Mouse (Mus musculus): ENCODE measurements around the gene Rln3.

Gene Rln3

DNA sequence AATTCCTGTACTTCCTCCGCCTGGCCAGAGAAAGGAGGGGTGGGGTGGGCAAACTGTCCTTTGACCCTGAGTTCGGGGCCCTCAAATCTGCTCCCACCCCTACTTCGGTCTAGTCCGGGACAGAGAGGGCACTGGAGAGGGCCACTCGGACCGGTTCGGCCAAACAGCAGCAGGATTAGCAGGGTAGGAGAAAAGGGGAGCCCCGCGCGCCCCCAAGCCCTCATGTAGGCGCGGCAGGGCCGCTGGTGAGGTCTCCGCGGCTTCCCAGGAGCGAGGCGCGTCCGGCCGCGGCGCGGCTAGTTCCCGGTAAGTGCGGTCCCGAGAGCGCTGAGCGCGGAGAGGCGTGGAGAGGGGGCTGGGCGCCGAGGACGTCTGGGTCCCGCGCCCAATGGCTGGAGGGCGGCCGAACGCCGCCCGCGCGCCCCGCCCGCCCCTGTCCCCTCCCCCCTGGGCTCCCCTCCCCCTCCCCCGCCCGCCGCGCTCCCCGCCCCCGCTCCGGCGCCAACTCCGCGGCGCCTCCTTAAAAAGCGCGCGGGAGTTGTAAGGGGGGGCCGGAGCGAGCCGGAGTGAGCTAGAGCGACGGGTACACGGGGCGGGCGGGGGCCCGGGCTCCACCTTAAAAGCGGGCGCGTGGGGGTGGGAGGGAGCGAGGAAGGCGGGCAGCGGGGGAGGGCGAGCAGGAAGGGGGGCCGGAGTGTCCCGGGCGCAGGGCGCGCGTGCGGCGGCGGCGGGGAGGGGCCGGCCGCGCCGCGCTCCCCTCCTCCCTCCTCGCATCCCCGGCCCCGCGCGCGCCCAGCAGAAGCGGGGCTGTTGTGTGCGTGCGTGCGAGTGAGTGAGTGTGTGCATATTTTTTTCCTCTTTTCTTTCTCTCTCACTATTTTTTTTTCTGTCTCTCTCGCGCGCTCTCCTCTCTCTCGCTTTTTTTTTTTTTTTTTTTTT is 48.0 kb downstream of the Rln3 start:
- peak; percentile 81 for DNase-seq (ENCODE audit: low spot score)

- no peak for DNase-seq (ENCODE audit: low spot score)
Measured at GRCm38 (mm10) chr8:83995973-83996372, 48.8 kb downstream of the Rln3 start.

- DNase-seq (ENCODE audit: low spot score): no peak
Measured at GRCm38 (mm10) chr8:83994030-83994429, 50.8 kb downstream of the Rln3 start.
